Mouse (Mus musculus) MEL (cell line): ENCODE results near the gene Itpr3.

ENCODE experiments used
- CHD2 ChIP-seq: IDR thresholded peaks from 2 replicates; pipeline ENCODE4 v1.6.1; 2011; ENCODE audit warnings: low read length, improper control_type of control experiment
- CTCF ChIP-seq, 3 experiments: IDR thresholded peaks in 2 of 3; conservative IDR thresholded peaks in 1 of 3; 2 replicates each; pipeline ENCODE4 v1.5.1; 2011 to 2012; ENCODE audit warnings: low read length in 3 of 3, low read depth in 2 of 3, mild to moderate bottlenecking in 2 of 3, improper control_type of control experiment in 1 of 3, inconsistent platforms in 1 of 3, mixed read lengths in 1 of 3, moderate library complexity in 1 of 3; ENCODE audit not compliant: control insufficient read depth in 1 of 3, insufficient read depth in 1 of 3, poor library complexity in 1 of 3, severe bottlenecking in 1 of 3
- USF2 ChIP-seq, 2 experiments: IDR thresholded peaks; 2 replicates each; pipeline ENCODE4 v1.6.1; 2011 to 2012; ENCODE audit warnings: improper control_type of control experiment in 2 of 2, low read length in 2 of 2, borderline replicate concordance in 1 of 2, inconsistent platforms in 1 of 2, low read depth in 1 of 2, mild to moderate bottlenecking in 1 of 2; ENCODE audit not compliant: insufficient read depth in 1 of 2

DNA sequence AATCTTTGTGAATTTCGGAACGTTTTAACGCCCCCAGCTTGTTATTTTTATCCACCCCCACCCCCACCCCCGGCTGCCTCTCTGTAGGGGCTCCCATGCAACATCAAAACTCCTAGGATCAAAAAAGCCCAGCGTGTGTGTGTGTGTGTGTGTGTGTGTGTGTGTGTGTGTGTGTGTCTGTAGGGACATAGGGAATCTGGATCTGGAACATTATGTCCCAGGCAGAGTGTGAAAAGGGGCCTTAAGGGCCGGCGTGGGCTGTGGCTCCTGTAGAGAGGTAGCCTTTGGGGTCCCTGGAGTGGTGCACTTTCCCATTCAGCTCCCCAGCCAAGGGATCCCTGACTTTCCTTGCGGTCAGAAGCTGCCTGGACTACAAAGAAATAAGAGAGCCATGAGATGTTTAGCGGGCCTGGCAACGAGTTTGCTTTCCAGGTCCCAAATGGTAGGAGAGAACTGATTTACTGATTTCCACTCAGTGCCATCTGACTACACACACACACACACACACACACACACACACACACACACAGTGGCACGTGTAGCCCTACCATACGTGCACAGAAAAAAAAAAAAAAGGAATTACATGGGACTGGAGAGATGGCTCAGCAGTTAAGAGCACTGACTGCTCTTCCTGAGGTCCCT lies 38.4 kb upstream of the Itpr3 start:
- TF ChIP-seq CHD2 (no peak), USF2 (IDR thresholded peaks at IDR 0.05; ENCODE audit: borderline replicate concordance in 1 of 2, insufficient read depth in 1 of 2, low read depth in 1 of 2, low read length in 2 of 2) (no peak), CTCF (IDR thresholded peaks at IDR 0.05 in 2 of 3, conservative IDR thresholded peaks at IDR 0.05 in 1 of 3; ENCODE audit: control insufficient read depth in 1 of 3, insufficient read depth in 1 of 3, low read depth in 2 of 3, low read length in 3 of 3, poor library complexity in 1 of 3, severe bottlenecking in 1 of 3) (no peak)
